ENCODE assay signal across 8 mouse cellular contexts in the genomic region with DNA sequence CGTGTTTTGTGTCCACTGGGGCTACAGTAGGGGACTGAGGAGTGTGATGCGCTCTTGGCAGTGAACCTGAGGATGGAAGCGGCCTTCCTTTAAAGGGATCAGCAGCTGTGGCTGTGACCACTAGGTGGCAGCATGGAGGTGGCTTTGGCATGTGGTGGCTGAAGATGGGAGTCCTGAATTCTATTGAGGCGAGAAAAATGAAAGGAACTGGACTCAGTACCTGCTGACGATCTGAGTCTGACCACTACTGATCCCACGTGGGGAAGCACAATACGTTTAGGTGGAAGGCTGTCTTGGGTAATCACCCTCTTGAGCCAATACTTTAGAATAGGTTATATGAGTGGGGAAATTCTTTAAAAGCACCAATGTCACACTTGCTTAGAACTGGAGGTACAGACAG. TPM values are rescaled to one million over a fixed set of nuclear protein-coding genes. Genes with fewer than 3 reads are reported as not detected.
DNase-seq lines count a peak whose midpoint lies in the region; ATAC-seq and TF ChIP-seq lines count a peak whose summit lies in the region.

No protein-coding gene starts in this region.

- no peak overlapping the region for H3K9ac ChIP-seq in kidney, embryonic 14.5 days (ENCODE audit: low read depth, low read length)
- no peak overlapping the region for H3K9ac ChIP-seq in forebrain, embryonic 16.5 days (replicated peaks; ENCODE audit: low read depth, low read length)
- H3K9ac ChIP-seq in stomach, postnatal 0 days (ENCODE audit: low read length): no peak overlapping the region

- H3K4me1 ChIP-seq in kidney, embryonic 14.5 days (ENCODE audit: control insufficient read depth, insufficient read depth, low read length): no peaks in the 10 kb centered on the region
- no peaks in the 10 kb centered on the region; the same call in 1 of the 2 replicates for H3K4me1 ChIP-seq in forebrain, embryonic 16.5 days (replicated peaks; ENCODE audit: control insufficient read depth, insufficient read depth, low read length)
- H3K4me1 ChIP-seq in stomach, postnatal 0 days (replicated peaks; ENCODE audit: control insufficient read depth, insufficient read depth): no peaks in the 10 kb centered on the region

- no peaks in the 10 kb centered on the region for H3K27me3 ChIP-seq in kidney, embryonic 14.5 days (ENCODE audit: control insufficient read depth, insufficient read depth, low read length)
- H3K27me3 ChIP-seq in forebrain, embryonic 16.5 days (replicated peaks; ENCODE audit: control insufficient read depth, insufficient read depth, low read length): no peaks in the 10 kb centered on the region
- no peaks in the 10 kb centered on the region for H3K27me3 ChIP-seq in stomach, postnatal 0 days (ENCODE audit: control insufficient read depth, insufficient read depth, low read length)

- DNase-seq in kidney, adult 18-20 months: peak; percentile 83
- DNase-seq in c-Kit-negative CD71-positive TER-119-positive erythroid progenitor cells, embryonic 14.5 days (ENCODE audit: low read depth, low spot score): peak; percentile 58
- peak; percentile 87 for DNase-seq in induced T-regulatory cell, adult 2 months (ENCODE audit: low read depth)
- peak; percentile 78 to 84 for DNase-seq in left cerebral cortex, postnatal 14 days (ENCODE audit: low spot score in 2 of 2)
- DNase-seq in naive thymus-derived CD4-positive, alpha-beta T cell, adult 2 months (ENCODE audit: low read depth): peak; percentile 87
- peak; percentile 83 for DNase-seq in stomach, postnatal 0 days (ENCODE audit: low spot score)

- peak; percentile 99 for TF ChIP-seq CTCF in stomach, postnatal 0 days (IDR thresholded peaks at IDR 0.05; ENCODE audit: low read depth)

- H3K4me3 ChIP-seq in kidney, embryonic 14.5 days (ENCODE audit: low read length): no peak overlapping the region
- H3K4me3 ChIP-seq in forebrain, embryonic 16.5 days (replicated peaks; ENCODE audit: low read length): no peak overlapping the region
- no peak overlapping the region for H3K4me3 ChIP-seq in stomach, postnatal 0 days (ENCODE audit: low read depth, low read length)

- intact Hi-C loops in left cerebral cortex, postnatal 14 days (cut with DNase I): loop anchor here (1.0 kb wide), 2 partner anchors 67 to 100 kb away; no protein-coding TSS in a partner anchor

- H3K9me3 ChIP-seq in kidney, embryonic 14.5 days (ENCODE audit: control insufficient read depth, low read length): no peaks in the 10 kb centered on the region
- no peaks in the 10 kb centered on the region for H3K9me3 ChIP-seq in forebrain, embryonic 16.5 days (ENCODE audit: control insufficient read depth, low read length)
- H3K9me3 ChIP-seq in stomach, postnatal 0 days (ENCODE audit: control insufficient read depth, low read length): no peaks in the 10 kb centered on the region

- H3K36me3 ChIP-seq in kidney, embryonic 14.5 days (ENCODE audit: control insufficient read depth, insufficient read depth, low read length): no peaks in the 10 kb centered on the region
- H3K36me3 ChIP-seq in forebrain, embryonic 16.5 days (ENCODE audit: control insufficient read depth, insufficient read depth): no peaks in the 10 kb centered on the region
- H3K36me3 ChIP-seq in stomach, postnatal 0 days (ENCODE audit: control insufficient read depth, insufficient read depth, low read length): no peaks in the 10 kb centered on the region

- no peak overlapping the region for H3K4me2 ChIP-seq in kidney, embryonic 14.5 days (replicated peaks; ENCODE audit: low read depth, low read length)
- no peak overlapping the region for H3K4me2 ChIP-seq in forebrain, embryonic 16.5 days (ENCODE audit: low read length)
- H3K4me2 ChIP-seq in stomach, postnatal 0 days (replicated peaks; ENCODE audit: low read depth): no peak overlapping the region

- 14% methylated on average over 7 of the region's 7 CpGs for WGBS in kidney, embryonic 14.5 days
- WGBS in forebrain, embryonic 16.5 days: 9% methylated on average over 7 of the region's 7 CpGs
- WGBS in stomach, postnatal 0 days: 9% methylated on average over 7 of the region's 7 CpGs

- TF ChIP-seq EP300 in stomach, postnatal 0 days (optimal IDR thresholded peaks at IDR 0.05): no peak

- no peak overlapping the region for H3K27ac ChIP-seq in kidney, embryonic 14.5 days (ENCODE audit: low read depth, low read length)
- H3K27ac ChIP-seq in forebrain, embryonic 16.5 days (ENCODE audit: low read length): no peak overlapping the region
- no peak overlapping the region for H3K27ac ChIP-seq in stomach, postnatal 0 days (replicated peaks)

- ATAC-seq in kidney, embryonic 14.5 days (ENCODE audit: low FRiP score, low TSS enrichment): no peak
- ATAC-seq in forebrain, embryonic 16.5 days: 0 out of 2 replicates have a peak, but pooled peaks have one; percentile 36
- ATAC-seq in stomach, postnatal 0 days (ENCODE audit: low FRiP score, low TSS enrichment): peak; percentile 49; the same call in 1 of the 2 replicates

RNA-seq across cellular contexts. Expression of gene Lyrm9, which starts 29.9 kb away (rescaled TPM):
- polyA plus RNA-seq in kidney, embryonic 14.5 days (2014; fragmentation: Nextera tagmentation; extraction: Ambion mirVana): 23.3 and 25.5 TPM in 2 replicates
- polyA plus RNA-seq in forebrain, embryonic 16.5 days (2015; fragmentation: Nextera tagmentation; extraction: Ambion mirVana): 26.3 and 29.8 TPM in 2 replicates
- 10 to 100 TPM; 29.3 to 29.4 TPM for total RNA-seq in left cerebral cortex, postnatal 14 days (2021)
- polyA plus RNA-seq in stomach, postnatal 0 days (2015; fragmentation: Nextera tagmentation; extraction: Ambion mirVana): 19.5 and 20.1 TPM in 2 replicates
